Mouse (Mus musculus): ENCODE measurements at regions not wholly inside any gene's neighbourhood (a gene's known extent, or its start where the extent isn't known, plus 50 kb on each side); places are given as distances from the start of the nearest gene placed in this dataset.

DNA sequence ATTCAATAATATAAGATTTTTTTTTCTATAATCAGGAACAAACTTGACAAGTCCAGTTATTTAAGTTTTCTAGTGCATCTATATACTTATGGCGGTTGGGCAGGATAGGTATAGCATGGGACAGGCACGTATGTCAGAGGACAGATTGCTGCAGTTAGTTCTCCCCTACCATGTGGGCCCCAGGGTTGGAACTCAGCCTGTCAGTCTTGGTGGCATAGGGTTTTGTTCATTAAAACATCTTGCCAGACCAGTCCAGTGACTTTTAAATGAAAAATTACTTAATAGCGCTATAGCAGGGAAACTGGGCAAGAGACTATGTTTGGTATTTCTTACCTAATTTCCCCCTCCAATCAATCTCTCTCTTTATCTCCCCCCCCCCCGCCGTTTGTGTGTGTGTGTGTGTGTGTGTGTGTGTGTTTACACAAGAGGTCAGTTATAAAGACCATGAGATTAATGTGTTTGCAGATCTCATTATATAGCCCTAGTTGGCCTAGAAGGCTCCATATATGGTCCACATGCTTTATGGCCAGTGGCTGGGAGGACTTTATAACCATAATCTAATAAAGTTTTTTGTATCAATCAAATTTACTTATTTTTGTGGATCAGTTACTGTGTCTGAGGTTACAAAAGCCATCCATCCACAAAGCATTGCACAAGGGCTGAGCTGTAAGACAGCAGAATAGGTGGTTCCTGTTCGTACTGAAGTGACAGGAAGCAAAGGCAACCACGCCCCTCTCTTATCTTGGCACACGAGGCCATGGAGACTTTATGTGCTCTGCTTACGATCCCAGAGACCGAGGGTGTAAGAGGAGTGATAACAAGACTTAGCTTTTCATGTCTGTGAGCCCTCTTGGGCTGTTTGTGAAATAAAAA is 208.5 kb upstream of the Pfn2 start:
- 83% methylated on average over 10 of the region's 10 CpGs for WGBS
- Histone ChIP-seq H3K4me1 (0 out of 2 replicates have a peak, but pooled peaks cover 2% of the 10 kb centered on the region), H3K27ac (replicated peaks) (no peak overlapping the region), H3K4me2 (replicated peaks) (no peak overlapping the region), H3K9me3 (no peaks in the 10 kb centered on the region), H3K4me3 (no peak overlapping the region), H3K9ac (replicated peaks) (no peak overlapping the region), H3K36me3 (no peaks in the 10 kb centered on the region), H3K27me3 (no peaks in the 10 kb centered on the region)
- ATAC-seq (ENCODE audit: low FRiP score, low read depth), result no peak

GRCm38 (mm10) chr3:58057064-58057396 is 209.2 kb upstream of the Pfn2 start:
- Histone ChIP-seq H3K9ac (replicated peaks) (no peak overlapping the region), H3K9me3 (no peaks in the 10 kb centered on the region), H3K4me3 (no peak overlapping the region), H3K36me3 (no peaks in the 10 kb centered on the region), H3K27me3 (no peaks in the 10 kb centered on the region), H3K27ac (replicated peaks) (no peak overlapping the region), H3K4me2 (replicated peaks) (no peak overlapping the region), H3K4me1 (0 out of 2 replicates have a peak, but pooled peaks cover 2% of the 10 kb centered on the region)
- 88% methylated on average over 2 of the region's 2 CpGs for WGBS
- no peak for ATAC-seq (ENCODE audit: low FRiP score, low read depth)

GRCm38 (mm10) chr3:58058134-58058533 is 210.3 kb upstream of the Pfn2 start:
- H3K27ac ChIP-seq (replicated peaks), result no peak overlapping the region
- H3K4me2 ChIP-seq (replicated peaks), result 0 out of 2 replicates have a peak overlapping the region, but pooled peaks have one; percentile 15

GRCm38 (mm10) chr3:58063852-58064549 is 216.1 kb upstream of the Pfn2 start:
- Histone ChIP-seq H3K4me2 (replicated peaks) (no peak overlapping the region), H3K27me3 (no peaks in the 10 kb centered on the region), H3K4me1 (no peaks in the 10 kb centered on the region), H3K9ac (replicated peaks) (no peak overlapping the region), H3K27ac (replicated peaks) (no peak overlapping the region), H3K4me3 (no peak overlapping the region), H3K9me3 (no peaks in the 10 kb centered on the region), H3K36me3 (no peaks in the 10 kb centered on the region)
- 91% methylated on average over 7 of the region's 7 CpGs for WGBS
- ATAC-seq (ENCODE audit: low FRiP score, low read depth), result no peak

More at GRCm38 (mm10) chr3:58058134-58058533, 210.3 kb upstream of the Pfn2 start:
- Histone ChIP-seq H3K4me3 (no peak overlapping the region), H3K27me3 (no peaks in the 10 kb centered on the region), H3K9me3 (no peaks in the 10 kb centered on the region), H3K4me1 (0 out of 2 replicates have a peak, but pooled peaks cover 2% of the 10 kb centered on the region), H3K9ac (replicated peaks) (no peak overlapping the region), H3K36me3 (no peaks in the 10 kb centered on the region)
- 23% methylated on average over 10 of the region's 10 CpGs for WGBS
- peak; percentile 71; the same call in 1 of the 2 replicates for ATAC-seq (ENCODE audit: low FRiP score, low read depth)

- Histone ChIP-seq H3K36me3 (no peaks in the 10 kb centered on the region), H3K27me3 (no peaks in the 10 kb centered on the region), H3K4me2 (replicated peaks) (no peak overlapping the region), H3K4me3 (no peak overlapping the region), H3K9me3 (no peaks in the 10 kb centered on the region), H3K9ac (replicated peaks) (no peak overlapping the region), H3K27ac (replicated peaks) (no peak overlapping the region), H3K4me1 (peaks cover 11% of the 10 kb centered on the region; the same call in 1 of the 2 replicates)
- ATAC-seq (ENCODE audit: low FRiP score, low read depth), result peak; percentile 44; the same call in 1 of the 2 replicates
- 26% methylated on average over 3 of the region's 3 CpGs for WGBS
Observed at GRCm38 (mm10) chr3:58071574-58071973, 223.7 kb upstream of the Pfn2 start.

- WGBS, result 21% methylated on average over 5 of the region's 5 CpGs
- Histone ChIP-seq H3K4me3 (no peak overlapping the region), H3K27ac (replicated peaks) (no peak overlapping the region), H3K36me3 (no peaks in the 10 kb centered on the region), H3K27me3 (no peaks in the 10 kb centered on the region), H3K4me1 (peaks cover 11% of the 10 kb centered on the region; the same call in 1 of the 2 replicates), H3K4me2 (replicated peaks) (no peak overlapping the region), H3K9me3 (no peaks in the 10 kb centered on the region), H3K9ac (replicated peaks) (no peak overlapping the region)
- peak; percentile 70; the same call in 1 of the 2 replicates for ATAC-seq (ENCODE audit: low FRiP score, low read depth)
Observed at GRCm38 (mm10) chr3:58072230-58072839, 224.5 kb upstream of the Pfn2 start.

DNA sequence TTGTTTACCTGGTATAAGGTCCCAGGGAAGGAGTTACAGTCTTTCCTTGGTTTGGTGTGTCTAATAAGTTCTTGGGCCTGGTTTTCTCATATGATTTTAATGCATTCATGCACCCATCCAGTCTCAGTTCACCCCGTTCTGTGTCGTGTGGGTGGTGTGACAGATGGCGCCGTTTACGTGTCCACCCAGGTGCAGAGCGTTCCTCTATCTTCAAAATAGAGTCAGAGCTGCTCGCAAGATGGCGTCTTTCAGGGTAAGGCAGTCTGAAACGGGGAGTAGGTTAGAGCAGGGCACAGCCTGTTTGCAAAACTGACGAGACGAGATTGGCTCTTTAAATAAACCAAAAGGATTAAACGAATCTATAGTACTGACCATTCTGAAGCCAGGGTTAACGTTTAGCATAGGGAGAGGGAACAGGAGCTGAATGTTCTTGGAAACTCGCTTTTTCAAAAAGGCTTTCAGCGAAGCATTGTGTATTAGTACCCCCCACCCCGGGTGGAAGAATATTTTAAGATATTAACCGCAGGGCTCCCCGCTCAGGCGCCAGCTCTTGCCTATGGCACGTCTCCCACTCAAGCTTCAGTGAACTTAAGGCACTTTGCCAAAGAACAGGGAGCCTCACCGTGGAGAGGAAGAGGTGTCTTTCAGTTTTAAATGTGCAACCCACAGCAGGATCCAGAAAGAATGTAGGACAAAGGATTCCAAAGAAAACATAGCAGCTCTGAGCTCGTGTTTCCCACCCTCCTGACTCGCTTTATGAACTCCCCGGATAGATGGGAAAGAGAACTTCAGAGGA is 241.7 kb upstream of the Pfn2 start:
- no peaks in the 10 kb centered on the region for H3K27me3 ChIP-seq
- H3K9me3 ChIP-seq, result no peaks in the 10 kb centered on the region
- no peak overlapping the region for H3K4me3 ChIP-seq
- H3K9ac ChIP-seq (replicated peaks), result no peak overlapping the region
- H3K4me2 ChIP-seq (replicated peaks), result no peak overlapping the region
- ATAC-seq (ENCODE audit: low FRiP score, low read depth), result no peak
- H3K27ac ChIP-seq (replicated peaks), result no peak overlapping the region
- no peaks in the 10 kb centered on the region for H3K4me1 ChIP-seq
- 83% methylated on average over 24 of the region's 24 CpGs for WGBS
- no peaks in the 10 kb centered on the region for H3K36me3 ChIP-seq

DNA sequence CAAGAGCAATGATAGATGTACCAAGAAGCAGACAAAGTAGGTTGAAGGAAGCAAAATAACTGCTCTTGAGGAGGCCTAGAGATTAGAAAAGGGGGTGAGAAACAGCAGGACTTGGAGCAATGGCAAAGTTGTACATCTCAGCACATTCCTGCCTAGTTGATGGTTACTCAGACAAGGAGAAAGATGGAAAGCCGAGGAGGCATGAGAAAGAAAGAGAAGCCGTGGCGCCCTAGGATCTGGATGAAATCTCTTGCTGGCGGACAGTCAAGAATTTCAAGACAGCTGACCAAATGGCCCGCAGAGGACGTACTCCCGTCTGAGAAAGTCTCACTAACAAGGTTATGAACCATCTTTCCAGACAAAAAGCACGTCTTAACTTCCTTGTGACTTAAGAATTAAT is 242.5 kb upstream of the Pfn2 start:
- Histone ChIP-seq H3K4me3 (no peak overlapping the region), H3K9ac (replicated peaks) (no peak overlapping the region), H3K27me3 (no peaks in the 10 kb centered on the region), H3K4me2 (replicated peaks) (no peak overlapping the region), H3K36me3 (no peaks in the 10 kb centered on the region), H3K9me3 (no peaks in the 10 kb centered on the region), H3K27ac (replicated peaks) (no peak overlapping the region), H3K4me1 (no peaks in the 10 kb centered on the region)
- 91% methylated on average over 8 of the region's 8 CpGs for WGBS
- no peak for ATAC-seq (ENCODE audit: low FRiP score, low read depth)

GRCm38 (mm10) chr3:58091466-58092176 is 243.7 kb upstream of the Pfn2 start:
- Histone ChIP-seq H3K9ac (replicated peaks) (no peak overlapping the region), H3K36me3 (no peaks in the 10 kb centered on the region), H3K4me1 (no peaks in the 10 kb centered on the region), H3K4me3 (no peak overlapping the region), H3K27me3 (no peaks in the 10 kb centered on the region), H3K9me3 (no peaks in the 10 kb centered on the region), H3K4me2 (replicated peaks) (no peak overlapping the region), H3K27ac (replicated peaks) (no peak overlapping the region)
- no peak for ATAC-seq (ENCODE audit: low FRiP score, low read depth)
- 90% methylated on average over 6 of the region's 6 CpGs for WGBS

DNA sequence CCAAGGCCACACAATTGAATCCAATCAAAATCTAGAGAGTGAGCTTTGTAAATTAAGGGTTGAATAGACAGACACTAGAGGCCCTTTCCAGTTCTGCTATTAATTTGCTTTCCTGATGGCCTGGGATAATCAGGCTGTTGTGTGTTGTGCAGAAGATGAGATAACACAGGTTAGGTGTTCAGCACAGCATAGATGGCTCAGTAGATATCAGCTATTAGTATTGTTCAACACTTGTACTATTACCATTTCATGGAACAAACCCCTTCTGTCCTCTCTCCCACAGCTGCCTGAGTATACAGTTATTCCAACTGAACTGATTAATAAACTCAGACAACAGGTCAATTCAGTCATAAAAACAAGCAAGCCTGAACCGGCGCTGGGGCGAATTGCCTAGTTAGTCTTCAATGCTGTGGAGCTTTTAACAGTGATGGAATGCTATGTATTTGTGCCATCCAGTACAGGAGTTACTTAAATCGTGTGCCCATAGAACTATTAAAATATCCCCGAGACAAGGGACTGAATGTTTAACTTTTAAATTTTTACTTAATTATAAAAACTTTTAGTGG is 263.1 kb upstream of the Pfn2 start:
- no peak overlapping the region for H3K27ac ChIP-seq (replicated peaks)
- H3K9ac ChIP-seq (replicated peaks), result no peak overlapping the region
- H3K4me1 ChIP-seq, result peaks cover 4% of the 10 kb centered on the region
- 90% methylated on average over 5 of the region's 5 CpGs for WGBS
- no peaks in the 10 kb centered on the region for H3K27me3 ChIP-seq
- no peak overlapping the region for H3K4me2 ChIP-seq (replicated peaks)
- no peaks in the 10 kb centered on the region for H3K36me3 ChIP-seq
- H3K4me3 ChIP-seq, result no peak overlapping the region
- no peak for ATAC-seq (ENCODE audit: low FRiP score, low read depth)
- no peaks in the 10 kb centered on the region for H3K9me3 ChIP-seq

GRCm38 (mm10) chr3:58112431-58112856 is 264.6 kb upstream of the Pfn2 start:
- H3K27ac ChIP-seq (replicated peaks), result no peak overlapping the region
- H3K36me3 ChIP-seq, result no peaks in the 10 kb centered on the region
- 57% methylated on average over 7 of the region's 7 CpGs for WGBS
- H3K9me3 ChIP-seq, result no peaks in the 10 kb centered on the region
- no peak overlapping the region for H3K4me3 ChIP-seq
- no peak overlapping the region for H3K4me2 ChIP-seq (replicated peaks)
- H3K27me3 ChIP-seq, result no peaks in the 10 kb centered on the region
- H3K4me1 ChIP-seq, result peaks cover 4% of the 10 kb centered on the region
- no peak overlapping the region for H3K9ac ChIP-seq (replicated peaks)
- ATAC-seq (ENCODE audit: low FRiP score, low read depth), result no peak

Data from midbrain, embryonic 12.5 days (tissue).